Mouse (Mus musculus) WW6 (cell line): Measurements from ENCODE around the gene Dpyd.

Source experiments
- DNase-seq: peaks from one replicate; pipeline ENCODE4 v3.0.0-alpha.2; 2013; ENCODE audit warnings: low read depth, low spot score

Gene Dpyd

DNA sequence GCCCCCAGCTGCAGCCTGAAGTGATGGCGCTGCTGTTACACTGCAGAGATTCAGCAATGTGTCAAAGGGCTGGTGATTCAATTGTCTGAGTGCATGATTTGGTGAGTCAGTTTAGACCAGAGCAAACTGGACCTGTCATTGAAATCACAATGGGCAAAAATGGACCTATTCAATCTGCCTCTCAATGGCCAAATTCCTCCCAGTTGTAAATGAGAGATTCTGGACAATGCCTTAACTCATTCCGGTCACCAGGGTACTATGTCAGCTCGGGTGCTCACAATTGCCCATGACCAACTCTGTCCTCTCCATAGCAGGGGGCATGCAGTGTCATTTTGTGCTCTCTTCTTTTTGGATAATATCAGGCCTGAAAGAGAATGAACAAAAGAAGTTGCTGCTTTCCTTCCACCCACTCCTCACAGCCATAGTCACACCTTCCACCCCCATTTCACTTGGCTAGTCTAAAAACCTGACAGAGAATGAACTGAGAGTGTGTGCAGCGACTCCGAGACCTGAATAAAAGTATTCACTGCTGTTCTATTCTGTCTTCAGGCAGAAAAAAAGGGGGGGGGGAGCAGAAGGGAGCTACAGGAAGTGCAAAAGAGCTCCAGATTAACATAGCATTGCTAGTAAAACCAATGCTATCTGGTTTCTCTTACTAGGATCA lies 533.4 kb downstream of the Dpyd start:
- peak; percentile 26 for DNase-seq

DNA sequence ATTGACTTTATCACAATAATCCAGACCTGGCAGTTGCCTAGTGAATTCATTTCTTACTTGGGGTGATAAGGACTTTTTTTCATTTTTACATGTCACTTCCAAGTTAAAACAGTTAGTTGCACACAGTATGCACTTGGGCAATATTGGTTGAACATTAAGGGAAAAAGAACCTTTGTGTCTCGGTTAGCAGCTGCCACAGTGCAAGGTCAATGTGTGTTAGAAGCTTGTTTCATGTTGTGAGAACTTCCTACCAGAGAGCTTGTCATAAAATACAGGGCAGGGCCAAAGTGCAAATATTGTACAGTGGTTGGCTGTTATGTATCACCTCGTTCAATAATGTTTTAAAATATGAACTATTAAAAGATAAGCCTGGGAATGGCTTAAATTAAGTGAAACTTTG lies 564.1 kb downstream of the Dpyd start:
- DNase-seq: no peak

DNA sequence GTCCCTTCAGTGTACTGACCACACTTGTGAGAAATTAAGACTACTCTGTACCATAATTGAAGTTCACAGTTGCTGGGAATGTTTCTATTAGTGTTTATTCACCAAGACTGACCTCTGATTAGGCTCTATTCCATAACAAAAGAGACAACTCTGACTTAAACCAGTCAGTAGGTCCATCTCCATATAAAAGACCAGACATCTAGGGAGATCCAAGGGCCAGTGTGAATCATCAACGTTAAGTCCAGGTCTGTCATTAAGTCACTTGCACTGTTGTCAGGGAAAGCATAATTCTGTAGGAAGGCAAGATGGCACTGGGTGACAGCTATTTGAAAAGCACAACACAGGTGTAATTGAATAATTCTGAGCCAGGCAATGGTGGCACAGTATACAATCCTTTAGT lies 566.1 kb downstream of the Dpyd start:
- no peak for DNase-seq

DNA sequence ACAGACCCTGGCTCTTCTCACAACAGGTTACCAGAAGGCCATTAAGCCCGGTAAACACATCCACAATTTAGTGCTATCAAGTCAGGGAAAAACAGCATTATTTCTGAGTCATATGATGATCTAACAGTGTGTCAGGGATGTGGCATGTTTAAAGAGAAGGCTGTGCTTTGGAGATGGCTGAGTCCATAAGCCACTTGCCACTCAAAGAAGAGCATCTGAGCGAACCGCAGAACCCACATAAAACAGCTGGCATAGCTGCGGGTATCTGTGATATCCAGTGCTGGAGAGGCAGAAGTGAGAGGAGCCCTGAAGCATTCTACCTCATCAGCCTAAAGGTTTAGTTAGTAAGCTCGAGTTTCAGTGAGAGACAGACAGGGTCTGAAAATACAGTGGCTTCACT lies 581.1 kb downstream of the Dpyd start:
- no peak for DNase-seq

DNA sequence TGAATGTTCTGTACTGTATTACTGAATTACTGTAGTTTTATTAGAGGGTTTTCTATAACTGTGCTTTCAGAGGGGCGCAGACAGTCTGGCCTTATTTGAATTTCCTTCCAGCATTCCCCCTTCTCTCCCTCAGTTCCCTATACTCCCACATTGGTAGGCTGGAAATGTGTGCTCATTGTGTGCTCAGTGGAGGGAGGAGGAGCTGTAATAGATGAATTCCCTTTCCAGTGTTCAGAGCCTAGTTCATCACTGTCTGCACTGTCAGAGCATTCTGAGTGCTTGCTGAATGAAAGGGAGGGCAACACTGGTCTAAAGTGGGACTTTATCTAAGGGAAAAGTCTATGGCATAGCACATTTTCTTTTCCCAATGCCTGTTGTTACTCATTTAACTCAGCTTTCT lies 582.9 kb downstream of the Dpyd start:
- DNase-seq: no peak

DNA sequence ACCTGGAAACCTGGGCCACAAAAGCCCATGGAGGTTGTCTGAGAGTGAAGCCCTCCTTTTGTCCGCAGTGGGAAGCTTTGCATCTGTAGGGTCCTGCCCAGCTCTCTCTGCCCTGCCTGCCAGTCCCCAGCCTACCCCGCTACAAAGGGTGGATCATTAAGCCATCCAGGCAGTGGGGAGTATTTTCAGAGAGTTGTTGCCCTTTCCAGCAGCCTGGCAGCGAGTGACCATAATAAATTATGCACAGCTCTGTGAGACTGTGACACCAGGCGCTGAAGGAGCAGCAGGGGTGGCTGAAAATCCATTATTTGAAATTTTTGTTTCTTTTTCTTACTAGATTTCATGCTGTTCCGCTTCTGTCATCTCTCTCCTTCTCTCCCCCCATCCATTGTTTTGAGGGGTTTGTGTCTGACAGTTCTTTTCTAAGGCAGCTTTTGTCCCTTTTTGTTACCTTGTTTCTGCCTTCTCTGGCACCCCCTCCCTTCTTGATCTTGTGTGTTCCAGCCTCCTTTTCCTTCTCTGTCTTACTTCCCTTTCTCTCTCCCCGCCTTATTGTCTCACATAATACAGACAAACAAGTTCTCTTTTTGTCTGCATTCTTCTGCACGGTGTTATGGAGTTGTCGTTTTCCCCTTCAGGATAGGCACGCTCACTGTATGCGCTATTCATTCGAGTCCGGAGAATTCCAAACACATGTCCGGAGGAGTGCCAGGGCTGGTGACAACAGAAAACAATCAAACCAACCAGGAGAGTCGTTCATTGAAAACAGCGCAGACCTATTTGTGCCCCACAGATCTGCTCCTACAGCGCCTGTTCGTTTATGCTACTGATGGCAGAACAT lies 592.9 kb downstream of the Dpyd start:
- DNase-seq: no peak

DNA sequence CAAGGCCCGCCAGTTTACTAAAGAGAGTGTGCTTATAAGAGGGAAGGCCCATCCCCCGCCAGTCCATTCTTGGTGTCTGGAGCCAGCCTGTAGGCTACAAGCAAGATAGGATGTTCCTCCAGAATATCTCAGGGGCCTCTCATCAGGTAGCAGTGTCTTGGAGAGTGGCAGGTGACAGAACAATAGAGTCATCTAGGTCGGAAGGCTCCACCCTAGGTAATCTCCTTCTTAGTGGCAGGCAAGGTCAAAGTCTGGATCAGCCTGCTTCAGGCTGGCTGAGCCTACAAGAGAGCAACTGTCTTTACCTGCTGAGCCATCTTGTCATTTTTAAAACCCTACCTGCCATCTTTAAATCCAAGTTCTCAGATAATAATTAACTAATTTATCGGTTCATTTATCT lies 596.7 kb downstream of the Dpyd start:
- DNase-seq: peak; percentile 29

DNA sequence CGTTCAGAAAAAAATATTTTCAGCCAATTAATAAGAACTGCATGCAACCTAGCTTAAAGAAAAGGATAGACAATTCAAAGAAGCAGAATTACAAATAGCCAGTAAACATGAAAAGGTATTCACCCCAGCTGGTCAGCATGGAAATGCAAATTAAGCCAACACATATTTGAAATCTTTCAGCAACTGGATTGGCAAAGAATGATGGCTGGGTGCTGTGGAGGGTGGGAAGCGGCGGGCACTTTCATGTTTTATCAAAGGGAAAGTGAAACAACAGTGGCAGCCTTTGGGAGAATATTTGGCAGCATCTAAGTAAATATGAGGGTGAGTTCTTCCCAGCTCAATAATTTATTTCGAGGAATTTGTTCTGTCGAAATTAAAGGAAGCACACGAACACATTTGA lies 603.8 kb downstream of the Dpyd start:
- DNase-seq: no peak

DNA sequence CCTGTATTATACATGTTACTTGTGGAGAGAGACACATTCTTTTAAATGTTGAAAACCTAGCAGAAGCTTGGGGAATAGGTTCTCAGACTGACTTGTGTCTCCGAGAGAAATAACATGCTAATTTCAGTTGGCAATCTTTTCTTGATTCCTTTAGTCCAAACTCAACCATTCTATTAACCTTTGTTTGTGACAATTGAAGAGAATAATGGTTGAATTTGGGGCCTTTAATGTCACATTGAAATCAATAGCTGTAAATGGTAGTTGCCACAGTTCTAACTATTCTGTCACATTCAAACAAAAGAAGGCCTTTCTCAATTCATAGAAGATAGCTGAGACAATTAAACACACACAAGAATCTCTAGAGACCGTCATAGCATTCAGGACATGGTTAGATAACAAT lies 606.2 kb downstream of the Dpyd start:
- DNase-seq: no peak

DNA sequence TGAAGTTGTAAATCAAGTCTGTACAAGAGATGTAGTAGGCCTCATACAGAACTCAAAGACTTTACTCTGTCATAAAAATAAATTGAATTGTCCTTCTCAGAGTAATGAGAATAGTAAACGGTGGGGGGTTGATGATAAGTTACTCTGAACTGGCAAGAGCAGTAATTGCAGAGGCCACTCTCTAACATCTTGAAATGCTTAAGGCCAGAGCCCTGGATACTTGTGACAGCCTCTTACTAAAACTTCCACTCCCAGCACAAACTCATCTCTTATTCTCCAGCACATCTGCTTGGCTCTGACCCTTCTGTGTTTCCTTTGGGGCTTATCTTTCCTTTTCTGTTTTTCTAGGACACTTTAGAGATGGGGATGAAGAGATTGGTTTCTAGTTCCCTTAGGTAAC lies 606.7 kb downstream of the Dpyd start:
- no peak for DNase-seq

DNA sequence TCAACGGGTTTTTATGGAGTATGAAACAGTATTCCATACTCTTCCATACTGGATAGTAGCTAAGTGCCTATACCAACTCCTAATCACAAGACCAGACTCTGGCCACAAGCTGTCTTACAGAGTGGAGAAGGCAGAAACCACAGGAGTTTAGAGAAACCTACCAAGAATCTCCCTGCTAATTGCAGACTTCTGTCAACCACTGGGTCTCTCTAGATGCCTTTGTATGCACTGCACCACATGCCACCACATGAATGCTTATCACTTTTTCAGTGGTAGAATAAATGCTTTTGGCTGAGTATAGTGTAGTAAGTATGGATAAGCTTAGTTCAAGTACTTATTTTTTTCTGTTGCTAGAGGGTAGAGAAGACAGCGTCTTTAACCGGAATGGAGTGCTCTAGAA lies 621.3 kb downstream of the Dpyd start:
- DNase-seq: no peak

DNA sequence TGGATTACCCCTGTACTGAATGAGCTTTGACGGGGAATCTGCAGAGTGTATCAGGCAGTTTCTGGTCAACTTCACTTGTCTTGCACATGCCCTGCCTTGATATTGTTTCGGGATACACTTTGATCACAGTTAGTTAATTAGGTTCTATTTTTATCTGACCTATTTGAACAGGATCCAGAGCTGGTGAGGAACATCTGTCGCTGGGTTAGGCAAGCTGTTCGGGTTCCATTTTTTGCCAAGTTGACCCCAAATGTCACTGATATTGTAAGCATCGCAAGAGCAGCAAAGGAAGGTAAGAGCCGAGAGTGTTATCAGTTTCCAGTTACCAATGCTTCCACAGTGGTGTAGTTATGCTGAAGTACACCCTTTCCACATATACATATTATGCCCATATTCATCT lies 632.1 kb downstream of the Dpyd start:
- no peak for DNase-seq

DNA sequence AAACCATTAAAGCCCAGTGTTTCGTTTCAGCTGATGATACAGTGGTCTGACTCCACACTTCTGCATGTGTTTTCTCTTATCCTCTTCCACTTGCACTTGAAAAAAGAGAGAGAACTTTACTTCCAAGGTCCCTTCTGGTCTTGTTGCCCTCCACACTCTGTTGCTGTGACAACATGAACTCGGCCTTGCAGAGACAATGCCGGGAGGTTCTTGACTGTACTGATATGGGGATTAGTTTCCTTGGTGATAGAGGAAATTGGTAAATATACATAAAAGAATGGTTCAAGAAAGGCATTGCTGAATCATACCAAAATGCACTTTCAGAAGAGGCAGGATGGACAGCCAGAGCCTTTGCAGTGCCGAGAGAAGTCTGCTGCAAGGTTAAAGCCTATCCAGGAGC lies 633.7 kb downstream of the Dpyd start:
- no peak for DNase-seq

DNA sequence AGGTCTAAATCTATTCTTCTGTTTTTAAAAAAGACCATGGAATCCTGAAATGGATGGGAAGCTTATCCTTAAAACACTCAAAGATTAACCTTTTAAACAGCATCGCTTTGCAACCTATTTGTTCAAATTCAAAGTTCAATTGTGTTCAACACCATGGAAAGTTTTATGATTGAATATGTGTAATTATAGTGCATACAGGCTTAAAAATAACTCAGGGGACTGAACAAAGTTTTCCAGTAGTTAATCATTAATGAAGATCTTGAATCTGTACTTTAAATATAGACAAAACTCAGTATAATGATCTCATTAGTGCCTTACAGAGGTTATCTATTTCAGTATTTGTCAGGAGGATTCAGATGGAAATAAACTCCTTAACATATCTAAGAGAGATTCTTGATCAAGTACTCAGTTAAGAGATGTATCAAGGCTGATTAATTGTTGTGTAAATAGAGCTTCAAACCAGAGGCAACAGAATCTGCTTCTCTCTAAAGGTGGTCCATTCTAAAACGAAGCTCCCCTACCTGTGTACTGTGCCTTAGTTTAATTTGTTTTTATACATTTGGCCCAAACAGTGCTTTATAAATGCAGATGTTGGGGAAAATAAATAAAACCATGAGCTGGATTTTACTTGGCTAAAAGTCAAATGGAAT lies 659.0 kb downstream of the Dpyd start:
- no peak for DNase-seq

DNA sequence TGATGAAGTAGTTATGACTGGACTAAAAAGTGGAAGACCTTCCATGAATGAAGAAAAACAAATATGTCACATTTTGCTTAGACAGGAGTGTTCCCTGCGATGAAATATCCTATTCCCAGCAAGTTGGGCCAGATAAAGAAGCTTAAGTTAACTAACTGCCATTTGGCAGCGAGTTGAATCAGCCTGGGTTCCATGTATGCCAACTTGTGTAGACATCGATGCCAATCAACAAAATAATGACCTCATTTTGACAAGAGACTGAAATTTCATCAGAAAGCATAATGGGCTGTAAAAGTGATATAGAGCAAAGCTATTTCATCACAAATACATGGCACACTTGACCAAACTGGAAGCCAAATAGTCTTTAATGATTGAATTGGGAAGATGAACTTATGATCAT lies 681.3 kb downstream of the Dpyd start:
- DNase-seq: no peak

DNA sequence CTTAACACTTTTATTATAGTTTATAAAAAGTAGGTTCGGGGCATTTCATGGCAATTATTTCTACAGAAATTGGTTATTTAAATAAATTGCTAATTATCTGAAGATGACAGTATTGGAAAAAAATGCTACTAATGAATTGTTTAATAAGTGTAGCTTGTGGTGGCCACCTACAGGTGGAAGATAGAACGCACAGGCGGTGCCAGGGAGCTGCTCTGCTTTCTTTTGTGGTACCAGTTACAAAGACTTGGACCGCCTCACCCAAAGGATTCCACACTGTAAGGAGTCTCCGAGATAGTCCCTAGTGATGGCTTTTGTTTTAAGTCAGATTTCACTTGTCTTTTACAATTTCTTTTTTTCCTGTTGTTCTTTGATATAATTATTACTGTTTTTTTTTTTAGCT lies 694.6 kb downstream of the Dpyd start:
- peak; percentile 1 for DNase-seq

DNA sequence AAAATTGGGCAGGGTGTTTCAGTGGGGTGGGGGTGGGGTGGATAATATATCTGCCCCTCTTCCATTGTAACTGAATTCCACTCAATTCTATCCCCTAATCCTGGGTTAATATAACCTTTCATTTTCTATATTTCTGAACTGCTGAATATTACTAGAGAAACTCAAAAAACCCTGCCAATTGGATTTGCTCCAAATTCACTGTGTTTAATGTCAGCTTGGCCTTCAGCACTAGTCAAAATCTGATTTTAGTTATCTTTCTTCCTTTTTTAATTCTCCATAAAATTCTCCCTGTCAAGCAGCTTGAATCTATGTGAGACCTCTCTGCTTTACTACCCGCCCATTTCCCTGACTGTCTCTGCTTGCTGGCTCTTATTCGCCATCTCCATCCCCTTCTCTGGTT lies 713.3 kb downstream of the Dpyd start:
- no peak for DNase-seq

DNA sequence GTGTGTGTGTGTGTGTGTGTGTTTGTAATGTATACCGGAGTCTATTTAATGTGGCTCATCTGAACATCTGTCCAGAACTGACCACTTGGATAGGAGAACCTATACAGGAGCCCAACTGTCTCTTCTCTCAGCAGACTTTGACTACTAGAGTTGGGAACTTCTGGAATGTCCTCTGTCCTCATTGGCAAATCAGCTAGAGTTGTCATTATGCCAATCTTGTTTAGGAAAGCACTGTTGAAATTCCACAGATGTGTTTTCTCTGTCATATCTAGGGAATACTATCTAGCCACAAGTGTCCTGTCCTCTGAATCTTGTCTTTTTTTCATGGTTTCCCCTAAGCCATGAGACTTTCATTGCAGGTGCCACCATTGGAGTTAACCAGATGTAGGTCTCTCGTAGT lies 718.7 kb downstream of the Dpyd start:
- no peak for DNase-seq

DNA sequence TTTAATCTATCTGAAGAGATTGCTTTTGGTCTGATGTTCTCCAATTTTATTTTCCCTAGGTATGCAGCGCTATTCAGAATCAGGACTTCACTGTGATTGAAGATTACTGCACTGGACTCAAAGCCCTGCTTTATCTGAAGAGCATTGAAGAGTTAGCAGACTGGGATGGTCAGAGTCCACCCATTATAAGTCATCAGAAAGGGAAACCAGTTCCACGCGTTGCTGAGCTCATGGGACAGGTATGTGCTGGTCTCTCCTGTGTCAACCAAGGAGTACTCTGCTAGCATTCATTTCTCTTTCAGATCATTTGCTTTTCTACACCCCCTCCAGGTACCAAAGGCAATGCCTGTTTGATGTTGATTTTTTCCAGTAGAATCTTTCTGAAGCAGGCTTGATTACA lies 752.8 kb downstream of the Dpyd start:
- DNase-seq: no peak

DNA sequence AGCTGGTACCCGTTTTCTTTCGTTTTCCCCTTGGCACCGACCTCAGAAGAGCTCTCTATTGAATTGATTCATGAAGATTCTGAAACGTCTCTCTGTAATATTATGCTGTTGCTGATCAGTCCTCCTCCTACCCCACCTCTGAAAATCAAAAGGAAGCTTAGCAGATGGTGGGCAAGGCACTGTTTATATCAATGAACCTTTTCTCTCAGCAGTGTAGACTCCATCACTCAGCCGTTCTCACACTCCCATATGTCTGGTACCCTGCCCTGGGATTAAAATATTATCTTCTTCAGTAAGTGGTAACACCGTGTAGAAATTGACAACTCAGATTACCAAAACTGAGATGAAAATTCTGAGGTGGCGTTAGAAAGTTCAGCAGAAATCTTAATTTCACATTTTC lies 767.1 kb downstream of the Dpyd start:
- DNase-seq: no peak

DNA sequence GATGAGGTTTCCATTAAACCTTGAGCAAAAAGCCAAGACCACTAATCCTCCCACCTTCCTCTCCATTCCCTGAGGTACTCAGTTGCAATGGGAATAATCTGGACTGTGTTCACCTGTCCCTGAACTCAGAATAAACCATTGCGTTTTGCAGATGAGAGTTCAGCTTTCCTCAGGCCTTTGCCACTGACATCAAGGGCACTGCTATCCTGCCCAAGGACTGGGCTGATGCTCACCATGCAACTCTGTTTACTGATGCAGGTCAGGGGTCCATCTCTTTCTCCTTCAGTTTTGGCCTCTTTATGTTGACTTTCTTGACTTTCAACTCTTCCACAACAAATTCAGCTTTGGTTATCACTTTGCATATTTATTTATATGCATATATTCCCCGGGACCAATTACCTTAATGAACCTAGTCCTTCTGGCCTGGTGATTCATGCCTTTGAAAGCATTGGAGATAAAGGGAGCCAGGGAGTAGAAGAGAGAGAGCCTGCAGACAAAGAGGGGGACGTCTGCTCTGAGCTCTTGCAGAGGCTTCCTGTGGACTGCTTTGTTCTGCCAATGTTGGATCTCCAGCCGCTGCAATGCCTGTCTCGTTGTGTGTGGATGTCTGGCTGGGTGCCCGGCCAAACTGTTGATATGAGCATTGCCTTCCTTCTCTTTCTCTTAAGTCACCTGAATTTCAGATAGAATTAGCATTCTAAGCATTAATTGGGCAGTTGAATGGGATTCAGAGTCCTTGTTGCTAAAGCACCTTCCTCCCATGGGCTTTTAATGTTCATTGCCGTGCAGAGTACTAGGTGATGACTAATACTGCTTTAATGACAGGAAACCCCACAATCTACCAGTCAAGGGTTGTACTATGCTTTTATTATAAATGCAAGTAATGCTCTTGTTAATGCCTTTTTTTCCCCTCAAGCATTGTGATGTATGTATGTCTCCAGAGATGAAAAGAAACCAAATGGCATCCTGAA lies 771.7 kb downstream of the Dpyd start:
- no peak for DNase-seq
